Mouse (Mus musculus): ENCODE data around the gene Dpp6.

Gene Dpp6

GRCm38 (mm10) chr5:27767948-27768347, 950.9 kb downstream of the Dpp6 start:
- no peak for DNase-seq (ENCODE audit: low spot score)

Data from urinary bladder, postnatal 10 days (tissue).